Comparison of ENCODE assay signal across 27 mouse cellular contexts in the genomic region with DNA sequence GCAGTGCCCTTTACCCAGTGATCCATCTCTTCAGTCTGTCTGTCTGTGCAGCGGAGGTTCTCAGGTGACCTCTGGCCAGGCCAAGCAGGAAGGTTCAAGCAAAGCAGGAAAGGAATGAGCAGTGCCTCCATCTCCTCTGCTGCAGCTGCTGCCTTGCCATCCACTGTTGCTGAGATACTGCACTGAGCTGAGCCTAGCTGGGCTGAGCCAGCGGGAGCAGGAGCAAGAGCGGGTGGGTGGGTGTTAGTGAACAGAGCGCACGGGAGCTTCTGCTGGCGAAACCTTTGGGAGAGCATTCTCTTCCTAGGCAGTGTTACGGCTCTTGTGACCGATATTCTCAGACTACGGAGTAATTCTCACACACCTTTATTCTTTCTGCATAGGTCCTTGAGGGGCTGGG. TPM values are rescaled to one million over a fixed set of nuclear protein-coding genes. Genes with fewer than 3 reads are reported as not detected.
DNase-seq lines count a peak whose midpoint lies in the region; ATAC-seq and TF ChIP-seq lines count a peak whose summit lies in the region.
"Had no signal": no experiment of that assay in that cellular context is flagged by ENCODE, and none has a peak within 500 bp of the region (broad histone marks: within the 10 kb centered on the region; RNA-seq: fewer than 3 reads in every experiment).

No protein-coding gene starts in this region.

- ATAC-seq in neural tube, embryonic 14.5 days (ENCODE audit: low read depth) = 0 out of 2 replicates have a peak, but pooled peaks have one; percentile 23
- no peak for ATAC-seq in liver, embryonic 11.5 days (replicated peaks; ENCODE audit: low FRiP score)
- ATAC-seq: CD4-positive, CD25-positive, alpha-beta regulatory T cell, adult 4 months had no signal

- H3K9me3 ChIP-seq in neural tube, embryonic 14.5 days (ENCODE audit: control insufficient read depth, low read length) = no peaks in the 10 kb centered on the region
- no peaks in the 10 kb centered on the region for H3K9me3 ChIP-seq in liver, embryonic 11.5 days (ENCODE audit: control insufficient read depth, low read length)
- H3K9me3 ChIP-seq: embryonic facial prominence, embryonic 12.5 days; forebrain, embryonic 12.5 days; heart, embryonic 12.5 days; limb, embryonic 13.5 days; liver, embryonic 13.5 days; stomach, embryonic 15.5 days had no signal

- DNase-seq in frontal cortex, postnatal 36 days (ENCODE audit: low spot score in 2 of 2) = peak; percentile 26 to 34
- DNase-seq in frontal cortex, postnatal 10 days (ENCODE audit: low spot score in 2 of 2) = no peak
- DNase-seq in layer of hippocampus, adult 2 months (ENCODE audit: low spot score in 2 of 2) = no peak
- no peak for DNase-seq in layer of hippocampus, postnatal 25 days (ENCODE audit: extremely low spot score in 1 of 2, low spot score in 1 of 2)
- DNase-seq in neural tube, embryonic 10.5 days (ENCODE audit: extremely low spot score, low spot score) = no peak
- DNase-seq in right cerebral cortex, postnatal 25 days = peak; percentile 14
- no peak for DNase-seq in liver, embryonic 11.5 days (ENCODE audit: low spot score)
- DNase-seq: adrenal gland, postnatal 36 days; cerebellum, adult 18-20 months; cerebellum, postnatal 14 days; gastrocnemius, postnatal 14 days; heart, adult 18-20 months; heart, postnatal 10 days; kidney, adult 18-20 months; liver, embryonic 13.5 days; lung, adult 2 months; thymus, postnatal 36 days had no signal

- H3K4me3 ChIP-seq in layer of hippocampus, adult 2 months = no peak overlapping the region
- H3K4me3 ChIP-seq in neural tube, embryonic 14.5 days (ENCODE audit: low read depth, low read length) = no peak overlapping the region
- no peak overlapping the region for H3K4me3 ChIP-seq in liver, embryonic 11.5 days (ENCODE audit: low read depth, low read length)
- H3K4me3 ChIP-seq: embryonic facial prominence, embryonic 12.5 days; forebrain, embryonic 12.5 days; heart, embryonic 12.5 days; limb, embryonic 13.5 days; liver, embryonic 13.5 days; megakaryocyte, embryonic 14.5 days; stomach, embryonic 15.5 days had no signal

- no peaks in the 10 kb centered on the region for H3K36me3 ChIP-seq in neural tube, embryonic 14.5 days (ENCODE audit: control insufficient read depth, insufficient read depth, low read length)
- H3K36me3 ChIP-seq in liver, embryonic 11.5 days (ENCODE audit: control insufficient read depth, insufficient read depth, low read length) = no peaks in the 10 kb centered on the region
- H3K36me3 ChIP-seq: embryonic facial prominence, embryonic 12.5 days; forebrain, embryonic 12.5 days; heart, embryonic 12.5 days; limb, embryonic 13.5 days; liver, embryonic 13.5 days; stomach, embryonic 15.5 days had no signal

- no peak overlapping the region for H3K9ac ChIP-seq in neural tube, embryonic 14.5 days (replicated peaks; ENCODE audit: low read depth, low read length)
- no peak overlapping the region for H3K9ac ChIP-seq in liver, embryonic 11.5 days (ENCODE audit: low read depth, low read length)
- H3K9ac ChIP-seq: embryonic facial prominence, embryonic 12.5 days; forebrain, embryonic 12.5 days; heart, embryonic 12.5 days; limb, embryonic 13.5 days; liver, embryonic 13.5 days; stomach, embryonic 15.5 days had no signal

- TF ChIP-seq CTCF in layer of hippocampus, adult 2 months (conservative IDR thresholded peaks at IDR 0.05) = no peak

- no peaks in the 10 kb centered on the region for H3K27me3 ChIP-seq in neural tube, embryonic 14.5 days (ENCODE audit: control insufficient read depth, insufficient read depth, low read length)
- H3K27me3 ChIP-seq in liver, embryonic 11.5 days (replicated peaks; ENCODE audit: control insufficient read depth, insufficient read depth, low read length) = no peaks in the 10 kb centered on the region
- H3K27me3 ChIP-seq: embryonic facial prominence, embryonic 12.5 days; forebrain, embryonic 12.5 days; heart, embryonic 12.5 days; limb, embryonic 13.5 days; liver, embryonic 13.5 days; megakaryocyte, embryonic 14.5 days; stomach, embryonic 15.5 days had no signal

- H3K27ac ChIP-seq in layer of hippocampus, adult 2 months = peak overlapping the region; percentile 69
- H3K27ac ChIP-seq in neural tube, embryonic 14.5 days (ENCODE audit: low read depth, low read length) = no peak overlapping the region
- no peak overlapping the region for H3K27ac ChIP-seq in liver, embryonic 11.5 days (ENCODE audit: low read depth, low read length)
- H3K27ac ChIP-seq: embryonic facial prominence, embryonic 12.5 days; forebrain, embryonic 12.5 days; limb, embryonic 13.5 days; liver, embryonic 13.5 days; stomach, embryonic 15.5 days had no signal

- no peak overlapping the region for H3K4me2 ChIP-seq in neural tube, embryonic 14.5 days (ENCODE audit: low read depth, low read length)
- no peak overlapping the region for H3K4me2 ChIP-seq in liver, embryonic 11.5 days
- H3K4me2 ChIP-seq: embryonic facial prominence, embryonic 12.5 days; forebrain, embryonic 12.5 days; heart, embryonic 12.5 days; limb, embryonic 13.5 days; liver, embryonic 13.5 days; stomach, embryonic 15.5 days had no signal

- H3K4me1 ChIP-seq in neural tube, embryonic 14.5 days (ENCODE audit: control insufficient read depth, insufficient read depth, low read length) = no peaks in the 10 kb centered on the region; the same call in 1 of the 2 replicates
- no peaks in the 10 kb centered on the region for H3K4me1 ChIP-seq in liver, embryonic 11.5 days (replicated peaks; ENCODE audit: control insufficient read depth, insufficient read depth, low read length)
- H3K4me1 ChIP-seq: embryonic facial prominence, embryonic 12.5 days; heart, embryonic 12.5 days; limb, embryonic 13.5 days; liver, embryonic 13.5 days; megakaryocyte, embryonic 14.5 days; stomach, embryonic 15.5 days had no signal

- WGBS in neural tube, embryonic 14.5 days = 85% methylated on average over 9 of the region's 9 CpGs
- WGBS in liver, embryonic 11.5 days = 74% methylated on average over 9 of the region's 9 CpGs

RNA-seq across cellular contexts. Expression of gene Tyrp1, which starts 21.6 kb away (rescaled TPM):
- under 1 TPM in 1 of 2 experiments, not detected in 1; 0.54 TPM for total RNA-seq in layer of hippocampus, adult 2 months (2021)
- total RNA-seq in layer of hippocampus, postnatal 25 days (2021) = under 1 TPM; 0.54 to 0.79 TPM
- polyA plus RNA-seq in neural tube, embryonic 14.5 days (2014; fragmentation: Nextera tagmentation; extraction: Ambion mirVana) = 0.13 TPM in 1 of 2 replicates, not detected in the other
- not detected in 2 replicates for polyA plus RNA-seq in liver, embryonic 11.5 days (2014; fragmentation: Nextera tagmentation; extraction: Ambion mirVana)
- total RNA-seq: adrenal gland, adult 18-20 months; adrenal gland, postnatal 36 days had no signal
- polyA plus RNA-seq: CD4-positive, CD25-positive, alpha-beta regulatory T cell, adult 4 months; heart, embryonic 12.5 days; hindbrain, embryonic 11.5 days; liver, embryonic 13.5 days; lung, adult 2 months; stomach, embryonic 15.5 days had no signal

RNA-seq across cellular contexts. Expression of gene Lurap1l, which starts 55.0 kb away (rescaled TPM):
- 10 to 100 TPM; 31.1 to 34.2 TPM for total RNA-seq in layer of hippocampus, adult 2 months (2021)
- 10 to 100 TPM; 25.1 to 30.2 TPM for total RNA-seq in layer of hippocampus, postnatal 25 days (2021)
- 13.3 and 15.3 TPM in 2 replicates for polyA plus RNA-seq in neural tube, embryonic 14.5 days (2014; fragmentation: Nextera tagmentation; extraction: Ambion mirVana)
- 3.8 and 3.9 TPM in 2 replicates for polyA plus RNA-seq in liver, embryonic 11.5 days (2014; fragmentation: Nextera tagmentation; extraction: Ambion mirVana)
- polyA plus RNA-seq: CD4-positive, CD25-positive, alpha-beta regulatory T cell, adult 4 months had no signal

Comparison
In these comparisons a context has a peak if more than half of its experiments do, and no peak if none do; other contexts are left out.
1. DNase-seq: peak in frontal cortex, postnatal 36 days (2 of 2) and right cerebral cortex, postnatal 25 days (single experiment); none in frontal cortex, postnatal 10 days (0 of 2), layer of hippocampus, adult 2 months (0 of 2), layer of hippocampus, postnatal 25 days (0 of 2), neural tube, embryonic 10.5 days (single experiment) and liver, embryonic 11.5 days (single experiment).